Mouse (Mus musculus) embryo, embryonic 10.5 days (tissue): ENCODE data around the gene Ltf.
A peak's percentile ranks its signal among the peaks of the same experiment; 100 is the strongest.

Experiments
- DNase-seq: peaks from one replicate; pipeline ENCODE4 v3.0.0-alpha.2; 2015; ENCODE audit warnings: low spot score

The Ltf gene

DNA sequence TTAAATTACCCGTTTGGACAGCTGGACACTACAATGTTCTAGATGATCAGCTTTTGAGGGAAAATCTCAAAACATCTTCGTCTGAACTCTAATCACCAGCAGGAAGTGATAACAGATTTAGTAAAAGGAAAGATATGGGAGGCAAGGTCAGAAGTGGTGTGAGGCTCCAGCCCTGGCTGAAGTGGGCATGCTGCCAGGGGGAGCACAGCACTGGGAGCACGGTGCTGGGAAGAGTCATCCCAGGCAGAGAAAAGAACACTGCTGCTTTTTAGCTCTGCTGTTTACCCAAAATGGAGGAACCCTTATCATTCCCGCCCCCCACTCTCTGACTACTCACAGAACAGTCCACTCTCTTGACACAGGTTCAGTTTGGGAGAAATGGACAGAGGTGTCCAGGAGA, 20.9 kb downstream of the Ltf start:
- DNase-seq, result no peak

DNA sequence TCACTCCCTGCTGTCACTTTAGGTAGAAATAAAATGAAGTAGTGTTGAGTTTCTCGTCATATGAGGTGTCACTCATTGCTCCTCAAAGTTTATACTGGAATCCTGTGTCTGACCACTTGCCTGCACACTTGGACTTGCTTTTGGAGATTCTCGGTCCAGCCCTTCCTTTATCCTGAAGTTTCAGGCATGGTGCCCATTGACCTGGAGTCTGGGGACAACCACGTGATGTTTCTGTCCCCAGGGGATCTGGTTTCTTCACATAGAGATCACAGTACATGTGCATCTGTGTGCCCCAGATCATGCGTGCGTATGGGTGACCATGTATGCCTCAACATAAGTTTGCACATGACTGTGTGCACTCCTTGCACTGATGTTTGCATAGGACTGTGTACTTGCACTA, 23.2 kb downstream of the Ltf start:
- no peak for DNase-seq

DNA sequence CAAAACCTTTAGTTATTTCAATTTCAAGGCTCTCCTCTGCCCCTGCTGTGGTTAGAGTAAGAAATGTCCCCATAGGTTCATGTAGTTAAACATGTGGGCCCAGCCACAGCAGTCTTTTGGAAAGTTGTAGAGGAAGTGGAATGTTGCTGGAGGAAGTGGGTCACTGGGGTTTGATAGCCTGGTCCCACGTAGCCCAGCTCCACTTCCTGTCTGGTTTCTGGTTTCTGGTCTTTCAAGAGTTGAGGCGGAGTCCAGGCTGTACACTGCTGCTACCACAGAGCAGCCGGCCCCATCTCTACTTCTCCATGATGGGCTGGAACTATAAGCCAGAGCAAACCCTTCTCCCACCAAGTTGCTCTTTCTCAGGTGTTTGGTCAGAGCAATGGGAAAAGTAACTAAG, 27.2 kb downstream of the Ltf start:
- no peak for DNase-seq

DNA sequence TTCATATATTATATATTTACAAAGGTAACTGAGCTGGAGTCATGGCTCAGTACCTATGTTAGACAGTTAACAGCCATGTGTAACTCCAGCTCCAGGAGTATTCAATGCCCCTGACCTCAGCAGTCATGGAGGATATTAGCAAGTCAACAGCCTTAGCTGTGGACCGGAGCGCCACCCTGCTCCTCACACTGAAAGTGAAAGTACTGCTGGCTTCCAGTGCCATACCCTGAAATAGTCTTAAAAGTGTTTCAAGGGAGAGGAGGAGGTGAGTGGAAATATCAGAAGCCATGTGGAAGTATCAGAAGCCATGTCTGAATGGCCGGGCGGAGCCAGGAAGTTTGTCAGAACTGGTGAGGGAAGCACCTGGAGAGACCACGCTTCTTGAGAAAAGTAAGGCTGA, 28.2 kb downstream of the Ltf start:
- DNase-seq, result no peak

DNA sequence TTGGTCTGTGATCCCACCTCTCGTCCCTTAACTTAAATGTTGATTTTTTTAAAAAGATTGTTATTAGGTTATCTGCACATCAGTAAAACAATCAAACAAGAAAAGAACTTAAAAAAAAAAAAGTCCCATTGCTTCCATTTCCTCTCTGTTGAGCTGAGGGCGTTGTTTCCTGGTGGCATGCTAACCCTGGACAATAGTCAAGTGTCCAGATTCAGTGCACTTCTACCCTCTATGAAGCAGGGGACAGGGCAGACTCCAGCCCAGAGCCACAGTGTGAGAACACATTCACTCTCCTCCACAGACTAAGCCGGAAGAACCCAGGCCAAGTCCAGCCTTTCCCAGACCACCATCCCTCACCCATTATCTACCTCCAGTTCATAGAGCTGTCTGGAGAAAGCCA, 29.4 kb downstream of the Ltf start:
- no peak for DNase-seq

DNA sequence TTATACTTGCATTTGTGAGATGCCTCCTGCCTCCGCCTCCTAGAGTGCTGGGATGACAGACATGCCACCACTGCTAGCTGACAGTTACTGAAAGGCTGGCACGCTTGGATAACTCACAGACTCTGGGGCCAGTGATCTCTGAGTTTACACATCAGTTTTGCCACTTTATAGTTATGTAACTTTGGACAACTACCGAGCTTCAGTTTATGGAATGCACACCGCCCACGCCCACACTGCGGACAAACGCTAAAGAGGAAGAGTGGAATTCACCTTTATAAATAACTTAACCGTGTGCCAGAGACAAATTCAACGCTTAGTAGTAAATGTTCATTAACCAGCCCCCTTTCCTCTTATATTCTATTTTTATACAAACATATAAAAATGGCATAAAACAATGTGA, 35.9 kb downstream of the Ltf start:
- DNase-seq, result no peak

DNA sequence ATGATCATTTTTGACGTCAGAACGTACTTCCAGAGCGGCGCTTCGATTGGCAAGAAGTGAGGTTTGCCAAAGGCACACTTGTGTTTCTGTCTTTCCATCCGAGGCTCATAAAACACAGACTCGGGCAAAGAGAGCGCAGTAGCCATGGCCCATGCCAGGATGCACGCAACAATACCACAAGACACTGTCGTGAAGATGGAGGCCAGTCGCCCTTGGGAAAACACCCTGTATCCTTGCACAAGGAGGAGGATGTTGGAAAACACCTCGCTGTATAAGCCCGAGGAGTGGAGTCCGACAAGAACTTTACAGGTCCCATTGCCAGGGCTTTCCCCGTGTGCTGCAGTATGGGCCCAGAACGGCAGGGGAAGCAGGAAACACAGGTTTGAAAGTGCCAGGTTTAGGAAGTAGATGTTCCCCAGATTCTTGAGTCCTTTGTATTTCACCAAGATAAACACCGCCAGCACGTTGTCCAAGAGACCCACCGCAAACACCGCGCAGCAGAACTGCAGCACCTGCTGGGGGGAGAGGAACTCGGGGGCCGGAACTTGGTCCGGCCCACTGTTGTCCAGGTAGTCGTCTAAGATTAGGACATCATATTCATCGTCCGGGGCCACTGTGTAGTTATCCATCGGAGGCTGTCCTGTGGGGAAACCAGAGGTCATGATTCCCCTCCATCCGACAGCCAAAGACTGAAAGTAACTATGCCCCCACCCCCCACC, 36.9 kb downstream of the Ltf start:
- DNase-seq, result no peak

DNA sequence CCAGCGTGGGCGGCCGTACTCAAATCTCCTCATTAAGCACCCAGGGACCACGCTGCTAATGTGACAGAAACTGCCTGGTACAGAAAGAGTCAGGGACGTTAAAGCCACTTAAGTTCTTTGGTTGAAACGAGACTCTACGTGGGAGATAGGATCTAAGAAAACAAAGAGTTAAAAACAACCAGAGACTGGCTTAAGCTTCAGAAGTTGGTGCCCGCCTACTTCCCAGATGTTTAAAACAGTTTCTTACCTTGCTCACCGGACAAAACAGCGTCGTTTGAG, 37.4 kb downstream of the Ltf start:
- no peak for DNase-seq

DNA sequence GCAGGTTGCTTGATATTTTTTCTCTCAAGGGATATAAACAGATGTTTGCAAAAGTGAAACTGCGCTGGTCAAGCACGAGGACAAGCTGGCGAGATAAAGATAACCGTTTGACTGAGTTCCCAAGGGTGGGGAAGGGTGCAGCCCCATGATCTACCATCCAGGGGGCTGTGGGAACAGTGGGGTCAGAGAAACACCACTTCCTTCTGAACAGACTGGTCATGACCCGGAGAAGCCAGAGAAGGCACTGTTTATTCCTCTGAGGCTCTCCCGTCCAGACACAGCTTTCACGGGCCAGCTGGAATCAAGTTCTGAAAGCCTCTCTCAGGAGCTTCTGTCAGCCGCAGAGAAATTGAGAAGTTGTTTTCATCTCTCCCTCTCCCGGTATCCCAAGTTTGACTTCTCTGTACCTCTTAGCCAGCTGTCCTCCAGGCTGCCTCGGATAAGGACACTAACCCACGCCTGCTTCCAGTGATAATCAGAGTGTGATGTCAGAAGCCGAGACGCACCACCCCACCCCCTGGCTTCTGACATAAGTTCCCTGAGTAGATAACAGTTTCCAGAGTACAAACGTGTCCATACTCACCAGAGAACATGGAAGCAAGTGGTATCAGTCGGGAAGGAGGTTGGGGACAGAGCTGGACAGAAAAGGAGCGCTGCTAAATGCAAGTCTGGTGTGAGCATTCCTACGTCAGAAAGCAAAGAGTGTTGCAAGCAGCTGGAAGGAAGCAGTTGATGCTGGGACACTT, 37.9 kb downstream of the Ltf start, which contains the start of gene Ccrl2:
TSS of gene Ccrl2 (minus strand) at position 722 of the 746 bp plus-strand sequence.
- peak; percentile 44 for DNase-seq

DNA sequence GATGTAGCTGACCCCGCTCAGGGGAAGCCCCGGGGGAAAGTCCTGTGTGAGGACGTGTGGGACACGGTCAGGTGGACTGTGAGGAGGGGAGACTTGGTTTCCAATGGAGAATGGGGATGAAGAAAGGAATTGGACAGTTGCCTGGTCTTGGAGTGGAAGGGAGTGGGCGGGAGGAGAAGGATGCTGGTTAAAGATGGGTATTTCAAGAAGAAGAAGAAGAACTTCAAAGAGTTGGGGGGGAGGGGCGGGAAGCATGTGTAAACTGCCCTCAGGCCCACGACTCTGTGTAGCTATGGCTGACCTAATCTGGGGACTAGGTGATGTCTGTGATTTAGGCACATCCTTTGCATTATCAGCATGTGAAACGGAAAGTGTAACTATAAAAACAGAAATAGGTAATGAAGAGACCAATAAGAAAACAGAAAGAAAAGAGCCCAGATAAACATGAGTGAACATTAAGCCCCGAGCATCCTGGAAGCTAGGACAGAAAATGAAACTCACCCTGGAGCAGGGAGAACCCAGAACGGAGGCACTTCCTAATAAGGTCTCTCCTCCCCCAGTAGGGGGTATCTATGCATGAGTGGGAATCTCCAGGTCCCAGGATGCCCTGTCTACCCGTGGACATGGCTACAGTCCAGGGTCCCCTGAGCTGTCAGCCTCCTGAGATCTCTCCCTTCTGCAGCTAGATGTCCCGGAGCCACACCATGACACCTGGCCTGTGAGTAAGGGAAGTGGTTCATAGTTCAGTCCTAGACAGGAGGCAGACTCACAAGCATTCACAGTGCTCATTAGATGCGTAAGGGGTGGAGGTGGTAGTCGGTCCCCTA, 38.7 kb downstream of the Ltf start:
- DNase-seq, result no peak

DNA sequence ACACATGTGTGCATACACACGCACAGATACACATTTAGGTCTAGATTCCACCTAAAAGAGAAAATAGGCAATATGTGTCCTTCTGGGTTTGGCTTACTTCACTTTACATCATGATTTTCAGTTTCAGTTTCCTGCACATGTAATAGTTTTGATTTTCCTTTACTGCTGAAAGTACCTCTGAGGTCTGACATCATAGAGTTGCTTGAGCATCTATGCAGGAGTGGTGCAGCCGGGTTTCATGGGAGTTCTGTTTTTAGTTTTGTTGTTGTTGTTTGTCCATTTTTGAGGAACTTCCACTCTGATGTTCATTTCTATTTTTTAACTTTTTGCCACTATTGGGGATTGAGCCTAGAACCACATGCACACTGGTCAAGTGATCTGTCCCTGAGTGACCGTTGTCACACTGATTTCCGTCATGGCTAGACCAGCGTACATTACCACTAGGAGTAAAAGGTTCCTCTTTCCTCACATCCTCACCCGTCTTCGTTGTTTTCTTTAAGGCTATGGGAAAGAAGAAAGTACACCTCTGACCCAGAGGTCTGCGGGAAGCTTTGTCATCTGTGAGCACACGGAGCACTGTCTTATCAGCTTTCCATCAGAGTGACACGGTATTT, 40.0 kb downstream of the Ltf start:
- no peak for DNase-seq

DNA sequence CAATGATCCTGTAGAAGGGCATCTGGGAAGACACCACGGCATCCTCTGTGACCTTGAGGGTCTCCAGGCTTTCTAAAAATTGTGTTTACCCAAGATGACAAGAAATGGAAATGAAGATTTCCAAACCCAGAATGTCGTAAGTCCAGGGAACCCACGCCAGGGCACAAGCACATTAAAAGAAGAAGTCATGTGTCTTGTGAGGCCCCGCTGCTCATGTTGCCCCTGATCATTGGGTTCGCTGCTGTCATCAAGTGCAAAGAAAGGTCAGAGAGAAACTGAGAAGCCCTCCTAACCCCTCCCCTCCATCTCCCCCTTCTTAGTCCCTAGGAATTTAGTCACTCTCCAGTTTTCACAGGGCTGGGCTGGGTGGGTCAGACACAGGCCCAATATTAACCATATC, 43.8 kb downstream of the Ltf start:
- no peak for DNase-seq

DNA sequence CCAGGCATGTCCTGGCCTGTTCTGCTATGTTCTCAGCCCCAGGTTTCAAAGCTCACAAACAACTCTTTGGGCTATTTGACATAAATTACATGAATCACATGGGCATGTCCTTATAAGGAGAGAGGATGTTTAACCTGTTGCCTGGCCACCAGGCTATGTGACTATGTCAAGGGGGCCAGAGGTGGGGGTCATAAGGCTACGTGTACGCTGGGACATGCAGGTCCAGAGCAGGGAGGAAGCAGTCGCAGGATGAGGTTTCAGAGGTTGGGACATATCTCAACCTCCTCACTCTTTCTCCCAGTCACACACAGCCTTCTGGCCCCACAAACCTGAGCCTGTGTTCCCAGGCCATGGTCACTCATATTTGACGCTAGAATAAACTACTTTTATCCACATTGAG, 48.0 kb downstream of the Ltf start:
- DNase-seq, result no peak

DNA sequence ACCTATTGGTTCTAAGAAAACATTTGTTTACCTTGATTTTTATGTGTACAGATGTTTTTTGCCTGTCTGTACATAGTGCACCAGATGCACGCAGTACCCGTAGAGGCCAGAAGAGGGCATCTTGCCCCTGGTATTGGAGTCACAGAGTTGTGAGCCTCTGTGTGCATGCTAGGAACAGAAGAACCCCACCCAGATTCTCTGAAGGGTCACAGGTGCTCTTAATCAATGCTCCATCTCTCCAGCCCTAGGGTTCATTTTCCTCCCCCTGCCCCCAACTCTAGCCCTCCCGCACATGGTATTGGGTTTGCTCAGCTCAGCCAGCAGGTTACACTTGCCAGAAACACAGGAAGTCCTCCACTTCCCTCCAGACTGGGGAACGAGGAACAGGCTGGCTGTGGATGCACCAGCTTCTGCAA, 51.5 kb downstream of the Ltf start:
- peak; percentile 78 for DNase-seq

DNA sequence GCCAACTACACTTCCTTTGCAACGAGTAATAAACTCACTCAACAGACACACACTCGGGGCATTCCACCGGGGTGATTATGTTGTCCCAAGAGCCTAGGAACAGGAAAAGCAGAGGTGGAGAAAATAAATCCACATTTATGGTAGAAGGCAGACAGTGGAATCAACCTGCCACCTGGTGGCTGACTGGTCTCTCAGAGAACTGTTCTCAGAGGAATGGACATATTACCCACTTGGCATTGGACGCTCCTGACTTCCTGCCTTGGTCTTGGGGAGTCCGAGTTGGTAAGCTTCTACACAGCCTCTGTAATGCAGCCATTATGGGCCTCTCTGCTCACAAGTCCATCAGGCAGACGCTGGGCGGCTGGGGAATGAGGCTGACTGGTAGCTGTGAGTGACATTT, 53.1 kb downstream of the Ltf start:
- DNase-seq, result peak; percentile 43

DNA sequence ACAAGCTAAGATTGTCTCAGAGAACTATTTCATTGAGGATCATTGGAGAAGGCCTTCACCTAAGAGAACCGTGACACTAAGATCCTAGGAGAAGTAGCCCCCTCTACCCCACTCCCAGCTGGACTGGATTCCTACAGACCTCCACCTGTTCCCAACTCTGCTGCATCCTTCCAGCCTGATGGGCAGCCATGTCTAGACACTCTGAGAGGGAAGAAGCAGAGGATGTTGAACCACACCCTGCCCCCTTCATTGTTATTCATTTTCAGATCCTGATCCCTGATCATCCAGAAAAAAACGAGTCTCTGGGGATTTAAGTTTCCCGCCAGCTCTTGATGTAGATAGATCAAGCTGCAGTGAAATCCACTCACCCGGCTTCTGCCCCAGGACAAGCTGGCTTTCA, 53.9 kb downstream of the Ltf start:
- no peak for DNase-seq

DNA sequence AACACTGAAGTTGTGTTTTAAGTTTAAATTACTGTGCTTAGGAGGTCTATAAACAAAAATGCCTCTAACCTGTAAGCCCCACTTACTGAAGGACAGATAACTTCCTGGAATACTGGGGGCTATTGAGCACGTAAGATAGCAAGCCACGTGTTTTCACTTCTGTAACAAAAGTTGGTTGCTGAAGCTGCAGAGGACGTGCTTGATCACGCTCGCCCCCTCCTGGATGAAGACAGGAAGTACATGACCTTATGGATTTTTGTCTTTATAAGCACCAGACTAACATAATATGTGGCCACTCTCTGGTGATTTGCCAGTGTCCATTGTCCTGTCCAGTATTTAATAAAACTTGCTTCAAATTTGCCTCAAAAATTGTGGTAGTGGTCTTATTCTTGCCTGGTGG, 58.7 kb downstream of the Ltf start:
- peak; percentile 47 for DNase-seq

DNA sequence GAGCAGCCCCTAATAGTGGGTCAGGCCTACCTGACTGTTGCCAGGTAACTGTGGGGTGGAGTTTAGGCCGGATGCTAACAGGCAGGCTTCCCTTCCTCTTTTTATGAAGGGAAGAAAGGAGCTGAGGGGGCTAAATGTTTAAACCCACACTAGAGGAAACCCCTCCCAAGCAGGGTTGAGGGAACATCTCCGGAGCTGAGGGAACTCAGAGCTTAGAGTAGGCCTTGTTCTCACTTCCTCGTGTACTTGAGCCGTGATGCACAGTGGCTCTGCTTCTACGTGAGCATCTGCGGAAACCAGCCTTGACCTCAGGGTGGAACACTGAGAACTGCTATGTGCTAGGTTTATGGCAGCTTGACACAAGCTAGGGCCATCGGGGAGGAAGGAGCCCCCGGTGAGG, 61.7 kb downstream of the Ltf start:
- no peak for DNase-seq

DNA sequence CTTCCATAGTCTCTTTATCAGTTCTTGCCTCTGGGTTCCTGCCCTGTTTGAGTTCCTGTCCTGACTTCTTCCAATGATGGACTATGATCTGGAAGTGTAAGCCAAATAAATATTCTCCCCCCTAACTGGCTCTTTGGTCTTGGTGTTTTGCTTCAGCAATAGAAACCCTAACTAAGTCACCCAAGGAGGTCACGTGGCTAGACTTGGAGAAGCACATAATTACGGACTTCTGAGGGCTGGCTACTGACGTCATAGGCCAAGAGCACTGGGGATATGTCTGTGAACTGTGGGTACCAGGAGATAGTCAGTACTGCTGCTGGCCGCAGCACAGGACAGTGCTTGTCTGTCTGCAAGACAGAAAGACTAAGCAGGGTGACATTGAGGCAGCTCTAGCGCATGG, 62.7 kb downstream of the Ltf start:
- no peak for DNase-seq

DNA sequence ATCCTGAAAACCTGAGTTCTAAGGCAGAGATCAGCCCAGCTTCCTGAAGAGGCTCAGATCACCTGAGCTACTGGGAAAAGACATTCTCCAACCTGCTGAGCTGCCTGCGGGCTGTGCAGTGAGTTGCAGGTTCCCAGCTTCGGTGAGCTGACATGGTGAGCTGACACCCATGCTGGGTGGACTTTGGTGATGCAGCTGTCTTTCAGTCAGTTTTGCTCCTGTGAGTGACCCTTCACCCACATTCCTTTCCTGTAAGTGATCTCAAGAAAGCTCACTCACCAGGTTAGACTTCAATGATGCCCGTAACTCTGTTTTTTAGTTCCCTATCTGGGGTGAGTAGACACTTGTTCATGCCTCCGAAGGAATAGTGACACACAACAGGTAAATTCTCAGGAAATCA, 66.3 kb downstream of the Ltf start:
- DNase-seq, result no peak

DNA sequence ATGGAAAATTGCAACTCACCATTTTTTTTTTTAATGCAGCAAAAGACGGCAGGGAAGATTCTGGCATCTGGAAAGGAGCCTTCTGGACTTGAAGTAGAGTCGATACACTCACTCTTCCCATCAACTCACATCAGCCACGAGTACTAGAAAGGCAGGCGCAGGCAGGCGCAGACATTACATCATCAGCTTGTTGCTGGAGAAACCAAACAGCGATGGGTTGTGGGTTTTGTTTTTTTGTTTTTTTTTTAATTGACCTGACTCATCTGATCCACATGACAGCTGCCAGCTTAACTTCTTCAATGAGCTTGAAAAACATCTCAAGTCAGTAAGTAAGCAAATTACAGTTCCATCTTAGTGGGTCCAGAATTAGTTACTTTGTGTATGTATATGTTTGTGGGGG, 67.1 kb downstream of the Ltf start:
- no peak for DNase-seq

DNA sequence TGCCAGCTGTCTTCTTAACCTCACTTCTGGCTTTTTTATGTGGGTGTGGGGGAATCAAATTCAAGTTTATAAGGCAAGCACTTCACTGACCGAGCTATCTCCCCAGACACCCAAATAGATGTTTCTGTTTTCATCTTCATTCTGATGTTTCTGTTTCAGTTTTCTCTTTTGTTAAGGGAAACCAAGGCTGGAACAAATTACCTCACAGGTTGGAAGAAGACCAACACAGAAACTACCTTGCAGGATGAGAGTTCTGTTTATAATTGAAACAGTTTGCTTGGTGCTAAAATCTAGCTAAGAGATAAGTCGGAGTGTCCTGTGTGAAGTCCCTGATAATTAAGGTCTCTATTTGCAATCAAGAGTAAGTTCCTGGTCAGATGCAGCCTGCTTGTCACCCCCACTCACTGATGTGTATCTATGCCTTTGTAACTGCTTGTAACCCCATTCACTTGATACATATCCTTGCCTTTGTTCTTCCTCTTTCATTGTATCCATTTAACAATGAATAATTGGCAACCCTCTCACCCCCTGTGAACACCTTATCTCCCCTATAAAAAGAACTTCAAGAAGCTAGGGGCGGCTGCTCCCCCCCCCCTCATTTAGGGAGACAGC, 68.0 kb downstream of the Ltf start:
- DNase-seq, result no peak
